Mouse (Mus musculus): ENCODE measurements at regions not wholly inside any gene's neighbourhood (a gene's known extent, or its start where the extent isn't known, plus 50 kb on each side); places are given as distances from the start of the nearest gene placed in this dataset.
"Not testable (repeated sequence)": the region's sequence is repeated elsewhere in the genome, so short reads cannot be mapped to it uniquely, and the experiment has no call there.

DNA sequence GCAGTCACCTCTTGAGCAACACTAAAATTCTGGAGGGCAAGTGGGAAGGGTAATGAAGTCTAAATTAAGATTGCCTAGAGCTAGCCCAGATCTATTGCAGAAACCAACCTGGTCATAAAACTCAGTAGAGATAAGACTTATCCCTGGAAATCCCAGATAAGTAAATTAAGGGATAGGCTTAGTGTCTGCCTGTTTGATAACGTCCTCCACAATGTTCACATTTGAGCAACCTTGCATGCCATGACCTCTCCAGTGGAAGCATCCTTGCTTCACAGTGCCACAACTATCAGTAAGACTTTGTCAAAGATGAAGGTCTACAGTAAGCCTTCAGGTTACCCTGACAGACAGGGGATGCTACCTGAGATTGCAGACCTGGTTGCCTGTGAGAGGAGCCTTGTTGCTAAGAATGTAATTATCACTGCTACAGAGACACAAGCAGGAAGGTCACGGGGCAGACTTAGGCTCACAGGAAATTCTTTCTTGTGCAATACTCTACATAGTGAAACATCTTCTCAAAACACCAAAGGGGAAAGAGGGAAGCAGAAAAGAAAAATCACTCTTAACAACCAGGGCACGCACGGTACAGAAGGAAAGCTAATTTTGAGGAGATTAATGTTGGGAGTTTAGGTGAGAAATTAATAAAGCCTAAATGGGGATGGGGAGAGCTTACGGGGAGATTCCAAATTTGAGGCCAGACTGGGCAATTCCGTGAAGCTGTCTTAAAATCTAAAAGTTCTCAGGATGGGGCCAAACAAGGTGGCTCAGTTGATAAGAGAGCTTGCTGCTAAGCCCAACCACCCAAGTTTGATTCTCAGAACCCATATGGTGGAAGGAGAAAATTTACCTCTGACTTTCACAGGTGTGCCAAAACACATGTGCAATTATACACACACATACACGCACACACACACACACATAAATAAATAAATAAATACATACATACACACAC, 56.9 kb upstream of the Prdm9 start:
- no peak for DNase-seq (ENCODE audit: extremely low read depth, low read depth, low spot score)

- DNase-seq (ENCODE audit: extremely low read depth, low read depth, low spot score): no peak
Measured at GRCm38 (mm10) chr17:15622913-15623312, 58.8 kb upstream of the Prdm9 start.

DNA sequence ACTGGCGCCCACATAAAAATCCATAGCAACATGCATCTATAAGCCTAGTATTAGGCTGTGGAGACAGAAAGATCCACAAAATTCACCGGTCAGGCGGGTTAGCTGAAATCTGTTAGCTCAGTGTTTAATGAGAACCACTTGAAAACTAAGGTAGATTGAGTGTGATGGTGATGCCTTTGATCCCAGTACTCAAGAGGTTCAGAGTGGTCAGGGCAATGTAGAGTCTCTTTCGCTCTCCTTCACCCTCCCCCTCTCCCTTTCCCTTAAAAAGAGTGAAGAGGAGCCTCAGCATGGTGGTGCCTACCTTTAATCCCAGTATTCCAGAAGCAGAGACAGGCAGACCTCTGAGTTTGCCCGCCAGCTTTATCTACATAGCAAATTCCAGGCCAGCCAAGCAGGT, 66.6 kb upstream of the Prdm9 start:
- DNase-seq (ENCODE audit: extremely low read depth, low read depth, low spot score): no peak

DNA sequence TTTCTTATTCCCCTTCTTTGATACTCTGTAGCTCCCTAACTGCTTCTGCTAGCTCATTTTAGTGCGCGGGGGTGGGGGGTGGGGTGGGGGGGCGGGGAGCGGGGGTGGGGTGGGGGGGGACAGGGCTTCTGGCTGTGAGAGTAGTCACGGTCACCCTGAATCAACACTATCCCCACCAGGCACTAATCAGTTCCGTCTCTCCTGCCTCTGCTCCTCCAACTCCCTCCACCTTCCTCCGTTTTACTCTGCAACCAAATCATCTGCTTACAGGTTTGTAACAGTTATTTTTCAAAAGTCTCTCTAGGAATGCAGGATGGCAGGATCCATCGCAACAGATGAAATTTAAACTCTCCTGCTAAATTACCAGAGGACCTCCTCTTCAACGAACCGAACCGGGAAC, 67.5 kb upstream of the Prdm9 start:
- no peak for DNase-seq (ENCODE audit: extremely low read depth, low read depth, low spot score)

- peak; percentile 14 for DNase-seq (ENCODE audit: extremely low read depth, low read depth, low spot score)
Measured at GRCm38 (mm10) chr17:15632090-15632489, 67.9 kb upstream of the Prdm9 start.

GRCm38 (mm10) chr17:15639111-15639865, 65.5 kb upstream of the Chd1 start:
- not testable (repeated sequence) for DNase-seq (ENCODE audit: extremely low read depth, low read depth, low spot score)

GRCm38 (mm10) chr17:15640776-15641175, 64.0 kb upstream of the Chd1 start:
- no peak for DNase-seq (ENCODE audit: extremely low read depth, low read depth, low spot score)

- DNase-seq (ENCODE audit: extremely low read depth, low read depth, low spot score): peak; percentile 33
Measured at GRCm38 (mm10) chr17:15641764-15642163, 63.0 kb upstream of the Chd1 start.

DNA sequence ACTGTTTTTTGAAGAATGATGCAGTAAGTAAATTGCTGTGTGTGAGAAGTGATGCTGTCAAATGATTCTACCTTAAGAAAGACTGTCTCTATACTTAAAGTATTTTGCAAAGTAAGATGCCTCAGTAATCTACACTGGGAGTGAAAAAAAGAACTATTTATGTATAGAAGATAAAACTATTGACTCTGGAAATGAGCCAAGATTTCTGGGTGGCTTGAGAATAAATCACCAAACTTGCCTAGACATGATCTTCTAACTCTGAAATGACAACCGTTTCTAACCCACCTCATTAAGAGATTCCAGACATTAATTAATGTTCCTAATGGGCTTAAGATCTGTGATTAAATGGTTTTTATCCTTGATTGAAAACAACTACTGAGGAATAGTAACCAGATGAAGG, 58.0 kb upstream of the Chd1 start:
- no peak for DNase-seq (ENCODE audit: extremely low read depth, low read depth, low spot score)

- DNase-seq (ENCODE audit: extremely low read depth, low read depth, low spot score): no peak
Measured at GRCm38 (mm10) chr17:15650089-15650742, 54.6 kb upstream of the Chd1 start.

DNA sequence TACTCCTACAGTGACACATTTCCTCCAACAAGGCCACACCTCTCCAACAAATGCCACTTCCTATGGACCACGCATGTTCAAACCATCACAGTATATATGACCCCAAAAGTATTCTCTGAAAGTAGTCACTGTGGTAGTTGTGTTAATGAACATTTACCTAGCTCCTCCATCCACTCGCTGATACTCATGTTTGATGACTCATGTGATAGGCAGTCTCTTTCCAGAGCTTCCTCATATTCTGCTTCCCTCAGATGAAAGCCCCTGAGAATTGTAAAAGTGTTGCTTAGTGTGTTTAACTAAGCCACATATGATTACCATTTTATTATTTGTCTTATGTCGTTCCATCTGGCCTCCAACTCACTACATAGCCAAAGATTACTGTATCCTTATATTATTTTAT, 52.9 kb upstream of the Chd1 start:
- DNase-seq (ENCODE audit: extremely low read depth, low read depth, low spot score): no peak

All from fat pad, adult 2 months (tissue).